Mouse (Mus musculus) adipocyte (in vitro differentiated cells): ENCODE data around the gene Washc3.

ENCODE experiments used
- DNase-seq: peaks from one replicate; pipeline ENCODE4 v3.0.0-alpha.2; 2016; ENCODE audit warnings: low spot score

Washc3 gene

GRCm38 (mm10) chr10:88260309-88260708, 59.4 kb downstream of the Washc3 start:
- no peak for DNase-seq

GRCm38 (mm10) chr10:88261186-88261585, 60.3 kb downstream of the Washc3 start:
- DNase-seq = no peak

GRCm38 (mm10) chr10:88263383-88263782, 62.5 kb downstream of the Washc3 start:
- DNase-seq = no peak

DNA sequence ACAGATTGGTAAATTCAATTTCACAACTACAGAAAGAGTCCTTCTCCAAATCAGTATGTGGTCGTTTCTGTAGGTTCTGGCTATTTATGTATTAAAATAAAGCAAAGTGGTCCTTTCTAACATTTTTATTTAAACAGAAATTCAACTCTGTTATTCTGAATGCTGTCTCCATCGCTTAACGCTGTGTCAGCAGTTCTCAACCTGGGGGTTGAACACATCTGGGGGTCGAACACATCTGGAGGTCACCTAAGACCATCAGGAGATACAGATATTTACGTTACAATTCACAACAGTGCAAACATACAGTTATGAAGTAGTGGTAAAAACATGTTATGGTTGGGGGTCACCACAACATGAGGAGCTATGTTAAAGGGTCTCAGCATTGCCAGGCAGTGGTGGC, 73.2 kb downstream of the Washc3 start:
- DNase-seq = no peak

DNA sequence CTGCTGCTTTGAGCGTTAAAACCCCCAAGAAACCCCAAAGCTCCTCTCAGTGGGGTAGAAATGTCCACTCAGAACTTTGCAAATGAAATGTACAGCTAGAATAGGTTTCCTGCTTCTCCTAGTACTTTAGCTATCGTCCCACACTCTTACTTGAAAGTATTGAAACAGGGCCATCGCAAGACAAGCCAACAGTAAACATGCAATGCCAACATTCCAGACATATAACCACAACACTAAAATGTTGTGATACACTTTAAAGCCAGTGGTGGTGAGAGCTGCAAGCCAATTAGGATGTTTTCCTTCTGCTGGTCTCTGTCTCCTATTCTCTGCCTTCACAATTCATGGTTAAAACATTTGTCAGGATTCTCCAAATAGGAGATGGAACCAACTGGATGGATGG, 80.8 kb downstream of the Washc3 start:
- DNase-seq = no peak

- DNase-seq = no peak
Measured at GRCm38 (mm10) chr10:88284343-88284990, 83.6 kb downstream of the Washc3 start.

DNA sequence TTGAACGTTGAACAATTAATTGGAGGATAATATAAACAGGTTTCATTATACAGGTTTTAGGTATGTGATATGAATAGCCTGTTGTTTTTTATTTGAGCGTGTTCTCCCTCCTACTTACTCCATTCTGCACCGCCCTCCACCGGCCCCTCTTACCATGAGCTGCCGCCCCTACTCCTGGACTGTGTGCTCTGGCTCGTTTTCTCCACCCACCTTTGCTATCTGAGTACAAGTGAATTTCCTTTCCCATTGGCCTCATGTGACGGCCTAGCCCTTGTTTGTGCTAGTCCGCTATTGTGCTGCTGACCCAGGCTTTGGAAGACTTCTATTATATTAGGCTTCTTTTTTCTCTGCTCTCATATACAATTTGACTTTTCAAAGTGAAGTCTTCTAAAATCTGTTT, 86.4 kb downstream of the Washc3 start:
- DNase-seq = no peak

DNA sequence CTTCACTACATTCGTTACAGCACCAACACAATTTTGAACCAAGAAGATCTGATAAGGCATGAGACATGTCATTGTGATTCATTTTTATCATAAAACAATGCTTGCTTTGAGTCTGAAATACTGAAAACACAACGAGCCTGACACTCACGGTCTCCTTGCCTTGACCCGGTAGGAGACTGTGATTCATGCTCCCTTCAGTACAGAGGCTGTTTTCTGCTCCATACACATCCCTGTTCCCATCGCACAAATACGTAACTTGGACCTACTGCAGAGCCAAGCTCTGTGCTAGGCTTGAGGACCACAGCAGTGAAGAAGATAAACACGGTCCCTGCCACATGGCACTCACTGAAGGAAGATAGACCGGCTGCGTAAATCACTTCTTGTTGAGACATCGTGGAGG, 87.2 kb downstream of the Washc3 start:
- DNase-seq = no peak

GRCm38 (mm10) chr10:88295091-88295490, 94.2 kb downstream of the Washc3 start:
- no peak for DNase-seq
